Mouse (Mus musculus): ENCODE results near the gene Gm10638.

DNA sequence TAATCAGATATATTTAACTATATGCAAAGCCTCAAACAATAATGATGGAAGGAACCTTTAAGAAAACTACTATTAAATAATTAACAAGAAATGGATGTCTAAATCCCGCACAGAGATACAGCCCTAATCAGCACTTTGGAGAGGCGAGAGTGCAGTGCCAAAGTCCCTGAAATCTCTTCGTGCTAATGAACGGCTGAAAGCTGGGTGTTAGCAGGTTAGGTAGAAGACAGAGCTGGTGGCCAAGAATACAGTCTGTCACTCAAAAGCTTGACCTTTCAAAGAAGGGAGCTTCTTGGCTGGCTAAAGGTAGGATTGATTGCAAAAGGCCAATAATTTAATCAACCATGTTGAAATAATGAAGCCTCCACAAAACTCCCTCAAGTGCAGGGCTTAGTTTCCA lies 11.3 kb upstream of the Gm10638 start:
- TF ChIP-seq EP300 (IDR thresholded peaks at IDR 0.05; ENCODE audit: insufficient read depth, low read depth, low read length) (no peak), CTCF (IDR thresholded peaks at IDR 0.05; ENCODE audit: low read depth, low read length) (no peak), POLR2A (IDR thresholded peaks at IDR 0.05; ENCODE audit: insufficient read depth, low read length) (no peak)

All from ES-Bruce4 (cell line).